Mouse (Mus musculus): ENCODE results near the gene Slc4a10.

Slc4a10 gene

DNA sequence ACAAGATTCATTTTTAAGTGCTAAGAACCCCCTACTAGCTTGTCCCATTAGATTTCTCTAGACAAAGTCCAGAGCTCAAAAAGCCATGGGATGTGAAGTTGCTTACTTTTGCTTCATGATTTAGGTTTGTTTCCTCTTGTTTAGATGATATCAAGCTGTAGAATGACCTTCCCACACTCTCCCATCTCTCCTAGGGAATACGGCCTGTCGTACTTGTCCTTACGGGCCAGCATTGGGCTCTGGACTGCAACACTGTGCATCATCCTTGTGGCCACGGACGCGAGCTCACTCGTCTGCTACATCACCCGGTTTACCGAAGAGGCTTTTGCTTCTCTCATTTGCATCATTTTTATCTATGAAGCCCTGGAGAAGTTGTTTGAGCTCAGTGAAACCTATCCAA, 222.2 kb downstream of the Slc4a10 start:
- ATAC-seq (ENCODE audit: insufficient number of reproducible peaks, low FRiP score, low TSS enrichment) = no peak

DNA sequence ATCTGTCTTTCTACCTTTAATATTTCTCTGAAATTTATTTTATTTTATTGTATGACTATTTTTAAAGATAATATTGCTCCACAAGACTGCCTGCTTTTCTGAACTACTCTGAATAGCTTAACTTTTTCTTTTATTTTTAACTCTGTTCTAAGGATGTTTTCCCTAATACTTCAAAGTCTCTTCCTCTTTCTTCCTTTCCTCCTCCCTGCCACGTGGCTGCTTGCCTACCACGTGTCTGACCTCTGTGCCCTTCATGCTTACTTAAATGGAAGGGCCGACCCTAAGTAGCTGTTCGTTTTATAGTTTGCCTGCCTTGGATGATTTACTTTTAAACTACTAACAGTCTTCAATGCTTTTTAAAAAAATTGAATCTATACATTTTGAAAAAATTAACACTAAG, 225.6 kb downstream of the Slc4a10 start:
- no peak for ATAC-seq (ENCODE audit: insufficient number of reproducible peaks, low FRiP score, low TSS enrichment)

DNA sequence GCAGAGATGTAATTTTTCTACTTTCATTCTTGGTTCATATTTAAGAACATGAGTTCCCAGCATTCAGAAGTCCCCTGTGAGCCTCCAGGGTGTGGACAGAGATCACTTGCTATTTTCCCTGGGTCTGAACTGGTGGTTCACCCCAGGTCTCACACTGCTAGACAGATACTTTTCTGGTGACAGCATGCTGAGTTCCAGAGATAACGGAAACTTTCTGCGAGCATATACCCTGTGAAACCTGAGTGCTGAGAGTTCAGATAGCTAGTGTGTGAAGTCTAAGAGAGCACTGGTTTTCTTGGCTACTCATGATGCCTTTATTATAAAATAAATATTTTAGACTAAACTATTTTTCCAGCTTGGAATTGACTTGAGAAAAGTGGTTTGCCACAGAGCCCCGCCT, 232.5 kb downstream of the Slc4a10 start:
- ATAC-seq (ENCODE audit: insufficient number of reproducible peaks, low FRiP score, low TSS enrichment) = no peak

DNA sequence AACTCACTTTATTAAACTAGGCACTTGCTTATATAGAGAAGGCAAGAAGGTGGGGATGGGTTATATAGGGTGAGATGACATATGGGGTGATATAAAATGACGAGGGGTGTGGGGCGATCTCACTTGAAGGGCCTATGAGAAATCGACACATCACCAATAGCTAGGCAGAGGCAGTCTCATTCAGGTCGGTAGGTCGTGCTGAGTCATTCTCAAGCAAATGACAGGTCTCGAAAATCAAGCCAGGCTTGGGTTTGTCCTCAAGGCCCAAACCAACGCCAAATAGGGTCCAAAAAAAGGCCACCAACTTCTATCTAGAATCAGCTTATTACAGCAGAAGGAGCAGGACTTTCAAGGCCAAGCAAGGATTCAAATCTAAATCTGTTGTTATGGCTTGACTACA, 233.5 kb downstream of the Slc4a10 start:
- ATAC-seq (ENCODE audit: insufficient number of reproducible peaks, low FRiP score, low TSS enrichment) = no peak

DNA sequence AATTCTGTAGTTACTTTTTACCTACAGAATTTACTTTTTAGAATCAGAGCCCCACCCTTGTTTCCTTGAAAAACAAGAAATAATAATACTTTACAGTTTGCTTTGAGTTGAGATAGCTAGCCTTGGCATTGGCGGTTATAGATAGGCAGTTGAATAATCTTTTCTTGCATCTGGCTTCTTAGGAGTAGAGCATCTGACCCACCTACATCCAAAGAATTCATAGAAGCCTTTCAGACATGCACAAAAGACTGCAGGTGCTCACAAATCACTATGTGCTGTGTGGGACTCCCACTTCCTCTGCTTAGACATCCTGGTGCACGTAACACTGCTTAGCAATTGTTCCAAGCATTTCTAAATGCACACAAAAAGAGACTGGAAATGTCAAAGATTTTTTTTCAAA, 238.8 kb downstream of the Slc4a10 start:
- no peak for ATAC-seq (ENCODE audit: insufficient number of reproducible peaks, low FRiP score, low TSS enrichment)

DNA sequence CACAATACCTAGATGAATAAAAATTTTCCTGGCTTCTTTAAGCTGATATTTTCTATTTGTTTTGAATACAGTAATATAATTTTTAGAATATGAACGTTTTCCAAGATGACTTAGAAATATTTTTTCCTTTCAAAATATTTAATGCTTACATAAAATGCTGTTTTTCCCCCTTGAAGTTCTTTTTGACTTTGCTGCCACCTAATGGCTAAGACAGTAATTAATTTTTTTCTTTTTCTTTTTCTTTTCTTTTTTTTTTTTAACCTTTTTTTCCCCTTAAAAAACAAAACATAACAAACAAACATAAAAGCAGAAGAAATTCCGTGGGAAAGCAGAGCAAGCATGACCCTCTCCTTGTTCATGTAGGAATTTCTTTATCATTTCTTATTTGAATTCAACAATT, 239.6 kb downstream of the Slc4a10 start:
- no peak for ATAC-seq (ENCODE audit: insufficient number of reproducible peaks, low FRiP score, low TSS enrichment)

DNA sequence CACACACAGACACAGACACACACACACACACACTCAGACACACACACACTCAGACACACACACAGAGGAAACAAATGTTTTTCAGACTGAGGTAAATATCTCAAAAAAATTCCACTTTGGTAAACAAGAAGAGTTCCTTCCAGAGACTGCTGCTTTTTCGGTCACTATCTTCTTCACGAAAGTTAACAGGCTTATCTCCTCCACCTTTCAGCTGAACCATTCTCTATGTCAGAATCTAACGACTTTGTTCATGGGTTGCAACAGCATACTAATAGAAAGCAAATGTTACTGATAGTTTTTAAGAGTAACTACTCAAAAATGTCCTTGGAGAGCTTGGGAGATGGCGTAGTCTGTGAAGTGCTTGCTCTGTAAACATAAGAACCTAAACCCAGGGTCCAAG, 241.3 kb downstream of the Slc4a10 start:
- no peak for ATAC-seq (ENCODE audit: insufficient number of reproducible peaks, low FRiP score, low TSS enrichment)

DNA sequence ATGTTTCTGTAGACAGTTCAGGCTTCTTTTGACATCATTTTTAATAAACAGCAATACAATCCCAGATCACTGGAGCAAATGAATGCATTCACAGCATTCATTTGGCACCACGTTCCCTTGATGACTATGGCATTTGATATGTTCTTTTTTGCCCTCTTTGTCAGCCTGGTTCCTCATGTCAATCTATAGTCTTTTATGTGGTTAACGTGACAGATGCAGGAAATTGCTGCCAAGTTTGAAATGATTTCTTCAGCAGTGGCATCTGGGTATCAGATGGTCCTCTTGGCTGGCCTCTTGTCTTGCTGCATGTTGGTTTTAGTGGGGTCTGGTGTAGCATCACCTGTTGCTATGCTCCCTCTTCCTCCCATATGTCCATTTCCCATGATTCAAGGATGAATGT, 247.6 kb downstream of the Slc4a10 start:
- no peak for ATAC-seq (ENCODE audit: insufficient number of reproducible peaks, low FRiP score, low TSS enrichment)

DNA sequence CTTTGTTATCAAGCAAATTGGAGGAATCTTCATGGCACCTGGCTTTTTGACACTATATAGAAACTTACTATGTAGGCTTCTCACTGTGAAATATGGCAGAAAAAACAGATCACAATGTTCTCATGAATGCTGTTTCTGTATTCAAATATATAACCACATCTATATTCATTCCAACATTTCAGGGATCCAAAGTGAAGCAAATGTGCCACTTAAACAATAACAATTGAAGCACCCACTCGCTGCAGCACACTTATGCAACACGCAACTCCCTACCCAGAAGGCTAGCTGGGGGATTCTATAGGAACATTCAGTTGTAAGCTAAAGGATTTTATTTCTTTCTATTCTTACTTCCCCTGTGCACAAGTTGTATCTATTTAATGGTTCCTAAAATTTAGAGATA, 255.5 kb downstream of the Slc4a10 start:
- no peak for ATAC-seq (ENCODE audit: insufficient number of reproducible peaks, low FRiP score, low TSS enrichment)

DNA sequence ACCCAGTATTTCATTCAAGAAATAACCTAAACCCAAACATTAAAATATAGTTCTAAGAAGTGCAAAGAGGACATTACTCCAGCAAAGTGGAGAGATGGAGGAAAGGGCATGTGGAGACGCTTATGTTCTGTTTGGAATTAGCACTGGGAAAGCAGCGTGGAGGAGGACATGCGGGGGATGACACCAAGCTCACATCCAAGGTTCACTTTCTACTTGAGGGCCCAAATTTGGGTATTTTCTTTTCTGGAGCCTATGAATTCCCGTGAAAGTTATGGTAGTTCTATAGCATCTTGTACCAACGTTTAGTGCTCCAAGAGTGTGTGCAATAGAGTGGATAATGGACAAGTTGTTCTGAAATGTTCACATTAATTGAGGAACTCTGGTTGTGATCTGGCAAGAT, 260.7 kb downstream of the Slc4a10 start:
- no peak for ATAC-seq (ENCODE audit: insufficient number of reproducible peaks, low FRiP score, low TSS enrichment)

DNA sequence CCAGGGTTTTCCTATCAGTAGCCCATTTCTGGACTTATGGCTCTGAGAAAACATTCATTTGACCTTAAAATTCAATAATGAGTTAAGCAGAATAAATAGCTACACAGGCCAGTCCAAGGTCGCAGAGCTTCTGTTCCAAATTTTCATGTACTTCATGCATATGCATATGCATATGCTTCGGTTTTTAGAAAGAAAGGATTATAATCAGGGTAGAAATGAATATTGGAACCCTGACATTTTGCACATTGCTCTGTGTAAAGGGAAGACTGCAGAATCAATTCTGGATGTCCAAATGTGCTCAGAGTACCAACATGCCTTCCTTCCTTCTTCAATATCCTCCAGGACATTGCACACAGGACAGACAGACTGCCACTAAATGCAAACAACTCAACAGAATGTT, 261.2 kb downstream of the Slc4a10 start:
- ATAC-seq (ENCODE audit: insufficient number of reproducible peaks, low FRiP score, low TSS enrichment) = no peak

DNA sequence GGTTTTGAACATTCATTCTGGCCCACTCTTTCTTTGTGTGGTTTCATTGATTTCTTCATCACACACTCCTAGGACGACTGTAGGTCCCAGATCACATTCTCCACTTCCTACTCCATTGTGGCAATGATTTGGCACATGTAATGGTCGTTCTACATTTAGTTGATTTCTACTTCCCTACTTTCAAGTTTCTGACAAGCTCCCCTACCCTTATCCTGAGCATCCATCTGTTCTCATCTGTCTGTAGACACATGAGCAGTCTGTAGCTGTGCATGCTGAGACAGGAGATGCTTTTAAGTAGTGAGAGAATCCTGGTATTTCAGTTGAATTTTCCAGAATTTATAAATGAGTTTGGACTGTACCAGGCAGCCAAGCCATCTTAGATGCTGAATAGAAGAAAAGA, 270.7 kb downstream of the Slc4a10 start:
- ATAC-seq (ENCODE audit: insufficient number of reproducible peaks, low FRiP score, low TSS enrichment) = no peak

DNA sequence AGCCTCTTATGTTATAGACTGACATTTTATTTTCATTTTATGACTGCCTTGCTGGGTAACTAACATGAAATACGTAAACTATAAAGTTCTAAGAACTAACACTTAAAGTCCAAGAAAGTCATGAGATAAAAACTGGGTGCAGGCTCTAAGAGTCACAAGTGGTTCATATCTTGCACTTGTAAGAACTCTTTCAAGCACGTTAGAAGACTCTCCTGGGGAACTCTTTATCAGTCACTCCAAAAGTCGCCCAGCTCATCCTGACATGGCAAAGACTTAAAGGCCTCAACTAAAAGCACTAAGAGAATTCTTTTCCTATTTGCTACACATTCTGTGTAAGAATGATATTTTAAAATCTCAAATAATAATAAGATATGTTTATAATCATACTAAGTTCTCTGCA, 273.2 kb downstream of the Slc4a10 start:
- no peak for ATAC-seq (ENCODE audit: insufficient number of reproducible peaks, low FRiP score, low TSS enrichment)

DNA sequence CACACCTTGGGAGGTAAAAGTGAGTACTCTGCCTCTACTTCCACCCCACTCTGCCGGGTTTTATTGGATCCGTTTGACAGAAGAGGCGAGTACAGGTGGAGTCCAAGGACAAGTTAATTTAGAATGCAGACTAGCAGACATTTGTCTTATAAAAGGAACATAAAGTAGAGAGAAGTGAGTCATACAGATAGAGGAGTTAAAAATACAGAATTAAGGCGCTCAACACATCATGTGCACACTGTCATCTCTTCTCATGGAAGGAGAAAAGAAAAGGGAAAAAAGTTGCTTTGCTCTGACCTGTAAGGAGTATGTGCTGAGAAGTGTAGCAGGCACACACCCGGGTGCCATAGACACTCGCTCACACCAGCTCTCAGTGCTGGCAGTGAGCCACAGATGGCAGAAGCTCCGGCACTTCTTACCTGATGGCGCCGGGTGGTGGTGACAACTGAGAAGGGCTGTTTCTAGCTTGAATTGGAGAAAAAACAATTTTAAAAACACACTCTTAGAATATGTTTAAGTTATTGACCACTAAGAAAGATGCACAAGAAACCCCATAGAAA, 276.9 kb downstream of the Slc4a10 start:
- ATAC-seq (ENCODE audit: insufficient number of reproducible peaks, low FRiP score, low TSS enrichment) = peak; percentile 98

DNA sequence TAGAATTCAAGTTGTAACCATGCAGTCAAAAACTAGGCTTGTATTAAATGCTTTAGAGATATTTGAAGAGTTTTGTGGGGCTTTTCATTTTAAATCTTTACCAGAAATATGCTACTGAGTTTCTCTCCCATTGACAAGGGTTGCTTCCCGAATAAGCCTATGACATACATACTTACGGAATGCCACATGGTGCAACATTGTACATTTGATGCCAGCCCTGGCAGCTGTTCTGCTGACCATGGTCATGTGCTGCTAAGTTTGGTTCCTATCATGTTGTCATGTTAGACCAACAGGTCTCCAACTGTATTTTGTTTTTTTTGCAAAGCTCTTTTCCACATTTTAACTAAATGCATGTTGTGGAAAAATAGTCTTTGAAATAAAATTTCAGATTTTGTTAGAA, 279.1 kb downstream of the Slc4a10 start:
- ATAC-seq (ENCODE audit: insufficient number of reproducible peaks, low FRiP score, low TSS enrichment) = no peak

DNA sequence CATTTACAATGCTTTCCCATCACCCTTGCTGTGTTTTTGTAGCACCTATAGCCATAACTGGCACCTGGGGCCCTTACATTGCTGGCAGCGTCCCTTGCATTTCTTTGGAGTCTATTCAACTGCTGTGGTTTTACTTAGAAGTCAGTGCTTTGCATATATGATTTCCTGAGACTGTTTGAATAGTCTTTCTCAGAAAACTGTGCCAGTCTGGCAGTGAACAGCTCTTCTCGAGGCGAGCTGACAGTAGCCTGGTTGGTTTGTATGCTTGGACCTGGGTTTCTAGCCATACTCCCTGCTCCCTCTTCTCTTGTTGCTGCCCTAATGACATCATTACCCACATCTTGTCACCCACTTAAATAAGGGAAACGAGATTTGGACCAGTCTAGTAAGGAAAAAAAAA, 285.7 kb downstream of the Slc4a10 start:
- ATAC-seq (ENCODE audit: insufficient number of reproducible peaks, low FRiP score, low TSS enrichment) = no peak

DNA sequence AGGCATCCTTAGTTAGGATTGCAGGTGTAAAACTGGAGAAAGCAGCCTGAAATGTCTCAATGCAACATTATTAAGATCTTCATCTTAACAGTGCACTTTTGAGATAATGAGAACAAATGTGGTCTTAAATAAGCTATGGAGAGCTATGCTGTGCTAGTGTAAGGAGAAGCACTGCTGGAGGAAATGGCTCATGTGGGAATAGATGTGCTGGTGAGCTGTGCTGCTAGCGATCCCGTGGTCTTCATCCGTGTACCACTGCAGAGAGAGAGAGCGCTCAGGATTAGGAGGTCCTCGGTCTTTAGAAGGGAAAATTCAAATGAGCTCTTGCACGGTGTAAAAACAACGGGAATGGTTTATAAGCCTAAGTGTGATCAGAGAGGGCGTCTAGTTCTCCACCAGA, 286.2 kb downstream of the Slc4a10 start:
- ATAC-seq (ENCODE audit: insufficient number of reproducible peaks, low FRiP score, low TSS enrichment) = no peak

DNA sequence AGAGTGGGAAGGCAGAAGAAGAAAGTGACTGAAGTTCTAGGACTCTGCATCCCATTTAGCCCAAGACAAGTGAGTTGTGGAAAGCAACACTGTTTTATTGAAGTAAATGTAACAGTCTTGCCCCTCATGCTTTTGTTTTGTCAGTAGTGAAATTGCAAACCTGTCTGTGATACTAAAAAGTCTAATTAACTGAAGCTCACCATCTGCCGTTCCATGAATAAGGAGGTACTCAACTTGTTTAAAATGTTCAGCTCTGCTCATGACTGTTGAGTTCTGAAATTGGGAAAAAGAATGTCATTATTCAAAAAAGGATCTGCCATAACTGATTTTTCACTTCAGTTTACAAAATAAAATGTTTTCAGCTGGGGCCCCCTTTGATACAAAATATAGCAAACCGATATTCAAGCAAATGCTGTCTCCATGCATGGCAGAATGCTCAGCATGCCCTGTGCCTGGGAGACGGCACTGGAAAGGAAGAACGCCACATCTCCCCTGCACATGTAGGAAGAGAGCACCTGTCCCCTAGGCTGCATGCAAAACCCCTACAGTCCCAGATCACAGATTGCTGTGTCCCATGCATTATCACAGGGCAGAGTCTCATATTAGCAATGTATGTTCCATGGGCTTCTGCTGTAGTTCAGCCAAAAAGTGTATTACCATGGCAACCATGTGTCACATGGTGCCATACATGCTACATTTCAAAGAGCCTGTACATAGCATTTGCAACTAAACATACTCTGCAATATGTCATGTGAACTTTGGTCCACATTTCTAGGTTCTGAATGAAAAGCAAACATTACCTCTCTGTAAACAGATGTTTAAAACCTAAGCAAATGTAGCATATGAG, 288.4 kb downstream of the Slc4a10 start:
- no peak for ATAC-seq (ENCODE audit: insufficient number of reproducible peaks, low FRiP score, low TSS enrichment)

DNA sequence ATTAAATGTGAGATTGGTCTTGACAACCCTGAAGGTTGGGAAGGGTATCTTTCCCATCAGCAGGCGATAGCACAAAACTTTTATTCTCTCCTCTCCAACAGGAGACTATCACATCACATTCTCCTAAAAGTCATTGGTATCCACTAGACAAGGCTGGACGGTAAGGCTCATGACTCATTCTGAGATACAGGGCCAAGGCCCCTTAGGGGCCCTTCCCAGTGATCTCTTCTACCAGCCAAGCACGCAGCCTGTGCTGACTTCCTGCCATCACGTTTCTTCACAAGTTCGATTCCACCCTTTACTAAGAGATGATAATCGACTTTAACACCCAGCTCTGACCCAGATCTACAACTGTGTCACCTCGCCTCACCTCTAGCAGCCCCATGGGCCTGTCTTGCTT, 290.8 kb downstream of the Slc4a10 start:
- no peak for ATAC-seq (ENCODE audit: insufficient number of reproducible peaks, low FRiP score, low TSS enrichment)

DNA sequence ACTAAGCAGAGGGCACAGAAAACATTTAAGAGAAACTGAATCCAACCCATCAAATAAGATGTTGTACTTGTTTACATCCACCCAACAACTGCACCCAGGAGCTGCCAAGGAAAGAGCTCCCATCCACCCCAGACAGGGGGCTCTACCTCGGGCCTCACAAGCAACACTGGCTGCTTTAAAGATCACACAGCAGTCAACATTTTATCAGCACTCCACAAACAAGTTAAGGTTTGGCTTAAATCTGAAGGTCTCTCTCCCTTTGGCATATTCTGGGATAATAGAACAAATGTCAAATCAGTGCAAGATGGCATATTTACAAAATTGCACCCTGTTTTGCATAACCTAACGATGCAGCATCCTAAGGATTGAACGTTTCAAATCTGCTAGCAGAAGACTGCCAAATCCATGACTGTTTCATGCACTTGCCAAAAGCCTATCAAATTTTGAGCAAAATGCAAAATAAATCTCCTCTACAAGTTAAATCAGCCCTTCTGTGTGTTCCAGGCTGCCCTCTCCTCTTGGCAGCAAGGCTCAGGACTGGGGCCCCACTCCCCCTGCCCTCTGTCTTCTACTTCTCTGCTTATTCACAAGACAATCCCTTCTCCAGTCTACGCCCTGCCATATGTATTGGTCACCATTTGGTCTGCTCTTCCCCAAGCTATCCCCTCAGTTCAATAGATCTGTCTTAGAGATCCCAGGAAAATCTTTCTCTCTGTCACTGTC, 293.1 kb downstream of the Slc4a10 start:
- no peak for ATAC-seq (ENCODE audit: insufficient number of reproducible peaks, low FRiP score, low TSS enrichment)

DNA sequence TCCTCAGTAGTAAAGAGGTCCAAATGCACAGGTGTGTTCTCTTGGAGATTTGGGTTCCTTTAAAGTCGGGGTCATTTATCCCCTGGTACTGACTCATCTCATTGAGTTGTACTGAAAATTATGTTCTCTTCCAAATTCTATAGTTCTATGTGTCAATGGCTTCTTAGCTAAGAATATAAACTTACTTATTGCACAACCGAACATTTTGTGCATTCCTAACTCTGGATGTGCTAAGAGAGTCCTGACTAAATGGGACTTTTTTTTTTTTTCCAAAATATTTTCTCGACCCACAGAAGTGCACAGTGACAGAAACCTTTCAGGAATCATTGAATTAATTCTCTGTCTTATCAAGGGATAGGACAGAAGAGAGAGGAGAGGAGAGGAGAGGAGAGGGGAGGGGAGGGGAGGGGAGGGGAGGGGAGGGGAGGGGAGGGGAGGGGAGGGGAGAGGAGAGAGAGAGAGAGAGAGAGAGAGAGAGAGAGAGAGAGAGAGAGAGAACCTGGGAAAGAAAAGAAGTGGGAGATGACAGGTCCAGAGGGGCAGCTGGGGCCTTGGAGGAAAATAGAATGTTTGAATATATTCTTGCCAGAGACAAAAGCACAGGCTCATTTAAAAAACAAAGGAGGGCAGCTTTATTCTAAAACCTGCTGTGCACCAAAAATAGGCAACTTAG, 294.9 kb downstream of the Slc4a10 start:
- ATAC-seq (ENCODE audit: insufficient number of reproducible peaks, low FRiP score, low TSS enrichment) = no peak

Data from cerebellum, adult (tissue).